Mouse (Mus musculus) embryonic fibroblast, embryonic 13.5 days (primary cell): ENCODE data around the gene Rftn1.

Source experiments
- CTCF ChIP-seq: IDR thresholded peaks from 2 replicates; pipeline ENCODE4 v1.5.1; 2011; ENCODE audit warnings: mild to moderate bottlenecking, control low read depth, low read length, moderate library complexity, borderline replicate concordance; ENCODE audit not compliant: insufficient read depth
- POLR2A ChIP-seq: IDR thresholded peaks from 2 replicates; pipeline ENCODE4 v1.6.1; 2011; ENCODE audit warnings: low read depth, mild to moderate bottlenecking, control low read depth, low read length, moderate library complexity

DNA sequence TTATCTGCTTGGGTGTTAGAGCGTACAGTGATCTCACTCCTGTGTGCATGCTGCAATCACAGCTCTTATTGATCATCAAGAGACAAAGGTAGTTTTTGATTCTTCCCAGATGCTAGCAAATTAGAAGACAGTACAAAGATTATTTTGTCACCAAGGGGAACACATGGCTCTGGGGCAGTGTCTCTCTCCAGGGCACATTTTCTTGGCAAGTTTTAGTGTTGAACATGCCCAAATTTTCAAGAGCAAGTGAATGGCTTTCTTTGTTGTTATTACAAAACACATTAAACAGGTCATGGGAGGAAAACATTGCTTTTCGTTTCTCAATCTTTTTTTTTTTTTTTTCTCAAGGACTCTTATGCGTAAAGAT lies 213.1 kb downstream of the Rftn1 start:
- TF ChIP-seq CTCF (no peak), POLR2A (no peak)
